Mouse (Mus musculus) intestine, postnatal 0 days (tissue): ENCODE measurements at regions not wholly inside any gene's neighbourhood (a gene's known extent, or its start where the extent isn't known, plus 50 kb on each side); places are given as distances from the start of the nearest gene placed in this dataset.

Experiments
- ATAC-seq: fragments of 200-750 bp; cut with Nextera tagmentation; 2 replicates; pipeline ENCODE4 v1.8.0; 2017; ENCODE audit warnings: mild to moderate bottlenecking, moderate TSS enrichment, moderate library complexity
- H3K27ac ChIP-seq: fragments of 300-500 bp; sonication (generic); 2 replicates; pipeline ENCODE4 v1.5.1; 2014; ENCODE audit warnings: mild to moderate bottlenecking, low read depth, low read length, moderate library complexity
- H3K27me3 ChIP-seq: fragments of 300-500 bp; sonication (generic); replicated peaks from 2 replicates; pipeline ENCODE4 v1.6.1; 2014; ENCODE audit warnings: low read length, mixed read lengths; ENCODE audit not compliant: control insufficient read depth, insufficient read depth
- H3K36me3 ChIP-seq: fragments of 300-500 bp; sonication (generic); 2 replicates; pipeline ENCODE4 v1.6.1; 2014; ENCODE audit warnings: mild to moderate bottlenecking, moderate library complexity; ENCODE audit not compliant: control insufficient read depth, insufficient read depth
- H3K4me1 ChIP-seq: fragments of 300-500 bp; sonication (generic); replicated peaks from 2 replicates; pipeline ENCODE4 v1.6.1; 2014; ENCODE audit warnings: antibody characterized with exemption, low read length, mixed read lengths; ENCODE audit not compliant: control insufficient read depth, insufficient read depth
- H3K4me2 ChIP-seq: fragments of 300-500 bp; sonication (generic); replicated peaks from 2 replicates; pipeline ENCODE4 v1.6.1; 2014; ENCODE audit warnings: low read depth, mild to moderate bottlenecking, moderate library complexity
- H3K4me3 ChIP-seq: fragments of 300-500 bp; sonication (generic); 2 replicates; pipeline ENCODE4 v1.5.1; 2014; ENCODE audit warnings: low read depth, low read length
- H3K9ac ChIP-seq: fragments of 300-500 bp; sonication (generic); 2 replicates; pipeline ENCODE4 v1.6.1; 2014; ENCODE audit warnings: mild to moderate bottlenecking, low read depth, low read length
- H3K9me3 ChIP-seq: fragments of 300-500 bp; sonication (generic); 2 replicates; pipeline ENCODE4 v1.6.1; 2016; ENCODE audit warnings: mixed run types; ENCODE audit not compliant: control insufficient read depth
- CTCF ChIP-seq: sonication (generic); IDR thresholded peaks from 2 replicates; pipeline ENCODE4 v1.5.1; 2016; ENCODE audit warnings: low read depth, mild to moderate bottlenecking, control low read depth, antibody characterized with exemption, moderate library complexity
- WGBS: fragments of 180-500 bp; shearing (Covaris S2); extraction: QIAGEN DNeasy Blood & Tissue Kit; methylation state at CpG from one replicate; pipeline ENCODE4 v1.1.7; 2014; 5-methylcytosine and 5-hydroxymethylcytosine counted together

- Histone ChIP-seq H3K4me3 (no peak overlapping the region), H3K27me3 (no peaks in the 10 kb centered on the region), H3K4me2 (no peak overlapping the region), H3K36me3 (no peaks in the 10 kb centered on the region), H3K4me1 (no peaks in the 10 kb centered on the region), H3K9me3 (no peaks in the 10 kb centered on the region), H3K27ac (no peak overlapping the region), H3K9ac (no peak overlapping the region)
- no peak for TF ChIP-seq CTCF
- ATAC-seq, result no peak
- 58% methylated on average over 1 of the region's 1 CpGs for WGBS
These were observed 124.5 kb upstream of the Prok2 start for GRCm38 (mm10) chr6:99850706-99851105.

DNA sequence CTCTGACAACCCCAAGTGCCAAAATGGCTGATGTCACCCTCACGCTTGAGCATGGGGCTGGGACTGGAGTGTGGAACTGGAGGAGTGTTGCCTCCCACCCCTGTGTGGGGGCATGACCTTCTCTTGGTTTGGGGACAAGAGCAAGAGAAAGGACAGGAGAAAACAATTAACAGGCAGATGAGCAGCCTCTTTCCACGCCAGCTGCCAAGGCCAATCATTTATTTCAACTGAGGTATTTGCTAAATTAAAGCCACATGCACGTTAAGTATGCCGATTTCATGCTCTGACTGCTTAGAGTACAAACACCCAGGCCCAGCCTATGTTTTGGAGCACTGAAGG lies 119.3 kb upstream of the Prok2 start:
- Histone ChIP-seq H3K4me1 (no peaks in the 10 kb centered on the region), H3K4me3 (no peak overlapping the region), H3K9ac (no peak overlapping the region), H3K4me2 (no peak overlapping the region), H3K27me3 (no peaks in the 10 kb centered on the region), H3K36me3 (no peaks in the 10 kb centered on the region), H3K27ac (no peak overlapping the region), H3K9me3 (no peaks in the 10 kb centered on the region)
- TF ChIP-seq CTCF, result no peak
- no peak for ATAC-seq
- WGBS, result 66% methylated on average over 4 of the region's 4 CpGs

DNA sequence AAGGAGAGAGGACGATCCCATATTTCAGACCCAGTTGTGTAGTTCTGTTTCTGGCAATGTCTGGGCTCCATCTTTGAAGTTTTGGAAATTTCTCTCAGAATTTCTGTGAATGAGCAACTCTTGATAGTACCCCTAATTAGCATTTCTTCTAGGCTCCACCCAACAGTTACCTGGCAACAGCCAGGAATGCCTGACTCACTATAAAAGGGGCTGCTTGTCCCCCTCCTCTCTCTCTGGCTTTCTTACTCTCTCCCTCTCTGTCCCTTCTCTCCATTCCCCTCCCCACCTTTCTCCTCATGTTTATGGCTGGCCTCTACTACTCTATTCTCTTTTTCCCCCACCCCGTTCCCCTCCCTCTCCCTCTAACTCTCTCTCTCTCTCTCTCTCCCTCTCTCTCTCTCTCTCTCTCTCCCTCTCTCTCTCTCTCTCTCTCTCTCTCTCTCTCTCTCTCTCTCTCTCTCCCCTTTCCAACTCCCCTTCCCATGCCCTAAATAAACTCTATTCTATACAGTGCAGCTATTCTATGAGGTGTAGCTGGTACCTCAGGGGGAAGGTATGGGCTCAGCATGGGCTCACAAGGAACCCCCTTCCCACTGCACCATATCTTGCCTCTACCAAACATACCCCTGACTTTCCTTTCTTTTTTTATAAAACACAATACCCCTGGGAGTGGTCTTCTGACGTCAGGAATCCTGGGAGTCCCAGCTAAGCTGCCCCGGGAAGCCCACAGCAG lies 118.7 kb upstream of the Prok2 start:
- H3K27me3 ChIP-seq, result no peaks in the 10 kb centered on the region
- TF ChIP-seq CTCF, result no peak
- H3K4me3 ChIP-seq, result no peak overlapping the region
- H3K9ac ChIP-seq, result no peak overlapping the region
- no peak overlapping the region for H3K27ac ChIP-seq
- 48% methylated on average over 4 of the region's 4 CpGs for WGBS
- ATAC-seq, result no peak
- no peak overlapping the region for H3K4me2 ChIP-seq
- no peaks in the 10 kb centered on the region for H3K4me1 ChIP-seq
- H3K9me3 ChIP-seq, result no peaks in the 10 kb centered on the region
- H3K36me3 ChIP-seq, result no peaks in the 10 kb centered on the region

DNA sequence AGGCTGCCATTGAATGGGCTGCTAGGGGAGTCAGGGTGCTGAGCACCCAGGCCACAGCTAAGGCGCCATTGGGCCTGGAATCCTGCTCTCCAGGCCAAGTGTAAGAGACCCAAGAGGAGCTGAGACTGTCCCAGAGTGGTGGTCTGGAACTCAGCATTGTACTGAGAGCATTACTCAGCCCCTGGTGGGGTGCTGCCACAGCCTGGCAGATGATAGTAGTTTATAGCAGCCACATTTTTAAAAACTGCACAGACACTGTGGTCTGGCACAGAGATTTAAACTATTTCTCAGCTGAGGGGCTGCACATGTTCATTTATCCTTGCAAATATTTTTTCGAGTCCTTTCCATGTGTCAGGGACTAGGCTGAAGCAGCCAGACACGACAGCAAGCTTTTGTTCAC lies 117.3 kb upstream of the Prok2 start:
- no peaks in the 10 kb centered on the region for H3K36me3 ChIP-seq
- no peak for TF ChIP-seq CTCF
- 72% methylated on average over 3 of the region's 3 CpGs for WGBS
- no peaks in the 10 kb centered on the region for H3K4me1 ChIP-seq
- H3K9me3 ChIP-seq, result no peaks in the 10 kb centered on the region
- no peak for ATAC-seq
- no peak overlapping the region for H3K4me2 ChIP-seq
- no peak overlapping the region for H3K9ac ChIP-seq
- no peak overlapping the region for H3K4me3 ChIP-seq
- H3K27me3 ChIP-seq, result no peaks in the 10 kb centered on the region
- H3K27ac ChIP-seq, result no peak overlapping the region

GRCm38 (mm10) chr6:99842723-99843122 lies 116.5 kb upstream of the Prok2 start:
- Histone ChIP-seq H3K4me2 (no peak overlapping the region), H3K4me3 (no peak overlapping the region), H3K9me3 (no peaks in the 10 kb centered on the region), H3K27ac (no peak overlapping the region), H3K4me1 (no peaks in the 10 kb centered on the region), H3K27me3 (no peaks in the 10 kb centered on the region), H3K9ac (no peak overlapping the region), H3K36me3 (no peaks in the 10 kb centered on the region)
- no peak for TF ChIP-seq CTCF
- ATAC-seq, result no peak

DNA sequence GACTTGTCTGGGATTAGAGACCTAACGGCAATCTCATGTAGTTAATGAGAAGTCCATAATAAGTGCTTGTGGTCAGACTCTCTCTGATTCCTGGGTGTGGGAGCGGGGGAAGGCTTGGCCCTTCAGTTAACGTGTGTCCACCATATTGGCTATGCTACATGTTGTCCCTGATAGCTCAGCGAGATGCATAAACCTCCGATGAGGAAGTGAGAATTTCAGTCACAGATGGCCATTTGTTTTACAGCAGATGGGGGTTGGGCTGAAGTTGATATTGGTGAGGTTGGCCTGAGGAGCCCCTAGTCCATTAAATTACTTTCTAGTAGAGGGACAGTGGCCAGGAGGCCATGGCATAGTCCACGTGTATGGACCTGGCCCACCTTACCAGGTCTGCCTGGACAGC lies 114.6 kb upstream of the Prok2 start:
- Histone ChIP-seq H3K4me2 (no peak overlapping the region), H3K36me3 (no peaks in the 10 kb centered on the region), H3K4me3 (no peak overlapping the region), H3K27ac (no peak overlapping the region), H3K9ac (no peak overlapping the region), H3K4me1 (no peaks in the 10 kb centered on the region), H3K9me3 (no peaks in the 10 kb centered on the region), H3K27me3 (no peaks in the 10 kb centered on the region)
- ATAC-seq, result no peak
- TF ChIP-seq CTCF, result no peak
- 85% methylated on average over 6 of the region's 6 CpGs for WGBS

- no peaks in the 10 kb centered on the region for H3K27me3 ChIP-seq
- no peak overlapping the region for H3K4me2 ChIP-seq
- H3K36me3 ChIP-seq, result no peaks in the 10 kb centered on the region
- no peak for TF ChIP-seq CTCF
- no peak for ATAC-seq
- H3K27ac ChIP-seq, result no peak overlapping the region
- H3K4me3 ChIP-seq, result no peak overlapping the region
- no peaks in the 10 kb centered on the region for H3K4me1 ChIP-seq
- WGBS, result 49% methylated on average over 3 of the region's 3 CpGs
- no peak overlapping the region for H3K9ac ChIP-seq
- no peaks in the 10 kb centered on the region for H3K9me3 ChIP-seq
These were observed 107.1 kb upstream of the Prok2 start for GRCm38 (mm10) chr6:99833323-99833722.
